Mouse (Mus musculus) C2C12 (cell line): ENCODE measurements at regions not wholly inside any gene's neighbourhood (a gene's known extent, or its start where the extent isn't known, plus 50 kb on each side); places are given as distances from the start of the nearest gene placed in this dataset.

ENCODE experiments used
- CEBPB ChIP-seq: IDR thresholded peaks from one replicate; pipeline ENCODE4 v1.6.1; 2011; ENCODE audit warnings: low read depth, mild to moderate bottlenecking, control low read depth, moderate library complexity
- CTCF ChIP-seq: IDR thresholded peaks from one replicate; pipeline ENCODE4 v1.5.1; 2011; ENCODE audit not compliant: control insufficient read depth, insufficient read depth, insufficient read length
- FOSL1 ChIP-seq: IDR thresholded peaks from one replicate; pipeline ENCODE4 v1.8.0; 2011; ENCODE audit warnings: mild to moderate bottlenecking, low read length; ENCODE audit not compliant: poor library complexity, insufficient read depth, severe bottlenecking
- MAX ChIP-seq: IDR thresholded peaks from one replicate; pipeline ENCODE4 v1.6.1; 2011; ENCODE audit warnings: mild to moderate bottlenecking, control low read depth
- MYOG ChIP-seq: IDR thresholded peaks from one replicate; pipeline ENCODE4 v1.6.1; 2011; ENCODE audit not compliant: control insufficient read depth, insufficient read length; ENCODE audit errors: extremely low read depth
- USF1 ChIP-seq: IDR thresholded peaks from one replicate; pipeline ENCODE4 v1.6.1; 2011; ENCODE audit warnings: low read depth, mild to moderate bottlenecking, control low read depth, moderate library complexity

DNA sequence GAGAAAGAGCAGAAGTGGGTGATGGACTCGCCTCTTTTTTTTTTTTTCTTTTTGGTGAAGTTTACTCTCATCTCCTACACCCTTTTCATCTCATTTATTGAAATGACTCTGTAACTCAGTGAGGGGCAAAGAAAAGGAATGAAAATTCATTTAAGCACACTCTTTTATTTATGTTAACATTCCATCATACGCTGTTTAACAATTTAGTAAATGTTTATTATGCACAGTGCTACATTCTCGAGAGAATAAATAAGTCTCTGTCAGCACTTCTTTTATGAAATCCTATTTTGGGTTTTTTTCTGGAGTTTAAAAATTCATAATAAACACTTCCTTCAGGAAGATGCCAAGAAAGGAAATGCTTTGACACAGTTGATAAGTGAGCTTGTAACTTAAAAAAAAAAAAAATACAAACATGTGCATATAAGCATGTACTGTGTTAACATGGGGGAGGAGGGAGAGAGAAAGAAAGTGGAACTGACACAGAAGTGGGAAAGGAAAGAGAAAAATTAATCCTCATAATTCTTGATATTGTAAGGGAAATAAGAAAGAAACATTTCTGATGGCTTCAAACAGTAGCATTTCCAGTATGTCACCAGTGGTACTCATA, 1195.2 kb downstream of the Diaph3 start:
- no peak for TF ChIP-seq MYOG
- TF ChIP-seq MAX: no peak
- TF ChIP-seq CTCF: no peak
- no peak for TF ChIP-seq USF1
- no peak for TF ChIP-seq CEBPB
- no peak for TF ChIP-seq FOSL1
